Mouse (Mus musculus): ENCODE results near the gene Abca9.

Abca9 gene

DNA sequence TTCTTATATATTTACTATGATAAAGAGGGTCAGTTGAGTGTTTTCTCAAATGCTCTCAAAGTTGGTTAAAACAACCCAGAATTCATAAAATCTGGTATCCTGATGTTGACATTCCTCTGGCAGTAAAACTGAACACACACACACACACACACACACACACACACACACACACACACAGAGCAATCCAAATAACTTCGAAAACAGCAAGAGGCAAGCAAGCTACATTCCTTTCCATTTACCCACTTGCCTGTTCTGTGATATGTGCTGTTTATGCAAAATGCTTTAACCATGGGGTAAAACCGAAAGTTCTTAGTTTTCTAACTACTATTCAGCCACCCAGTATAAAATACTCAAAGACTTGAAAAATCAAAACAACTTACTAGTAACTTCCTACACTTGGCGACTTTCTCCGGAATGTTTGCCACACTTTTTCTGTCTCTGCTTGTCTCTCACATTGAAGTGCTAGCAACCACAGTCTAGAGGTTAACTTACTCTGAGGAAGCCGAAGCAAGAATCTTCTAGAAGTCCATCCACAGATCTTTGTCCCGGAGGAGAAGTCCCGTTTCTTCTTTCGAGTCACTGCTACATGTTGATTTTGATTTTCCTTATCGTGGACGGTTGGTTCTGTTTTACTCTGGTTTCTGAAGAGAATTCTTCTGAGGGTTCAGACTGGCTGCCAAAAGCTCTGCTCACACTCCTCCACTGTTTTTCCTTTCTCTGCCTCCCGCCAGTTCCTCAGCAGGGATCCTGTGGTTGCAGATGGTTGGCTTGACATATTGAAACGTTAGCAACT, at the start of gene Abca9:
Gene Abca9 (minus strand): TSS at position 738 of the 793 bp plus-strand sequence.
- DNase-seq (ENCODE audit: low spot score): peak; percentile 10

DNA sequence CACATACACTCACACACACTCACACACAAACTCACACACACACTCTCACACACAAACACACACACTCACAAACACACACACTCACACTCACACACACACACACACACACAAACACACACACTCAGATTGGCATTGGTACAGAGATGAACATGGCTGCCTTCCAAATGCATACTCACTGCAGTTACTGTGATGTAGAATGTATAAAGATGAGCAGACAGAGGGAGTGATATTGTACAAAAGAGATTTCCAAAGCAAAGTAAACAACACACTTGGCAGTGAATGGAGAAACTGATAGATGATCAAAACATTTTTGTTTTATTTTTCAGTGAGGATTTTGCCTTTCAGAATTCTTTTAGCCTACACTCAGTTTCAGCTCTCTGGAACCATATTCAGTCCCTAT, 49.1 kb upstream of the Abca9 start:
- DNase-seq (ENCODE audit: low spot score): no peak

DNA sequence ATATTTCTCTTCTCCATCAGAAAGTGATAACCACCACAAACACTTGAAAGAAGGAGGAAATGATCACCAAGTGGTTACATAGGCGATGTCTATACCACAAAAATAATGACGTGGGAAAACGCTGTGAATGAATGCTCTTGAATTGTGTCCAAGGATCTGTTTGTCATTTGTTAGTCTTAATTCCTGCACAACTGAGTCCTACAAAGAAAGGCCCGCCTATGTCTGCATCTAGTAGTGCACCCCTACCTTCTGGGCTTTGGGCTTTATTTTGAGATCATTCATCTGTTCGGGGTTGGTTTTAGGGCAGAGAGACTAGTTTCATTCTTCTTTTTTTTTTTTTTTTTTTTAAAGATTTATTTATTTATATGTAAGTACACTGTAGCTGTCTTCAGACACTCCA, 35.9 kb upstream of the Abca9 start:
- no peak for DNase-seq (ENCODE audit: low spot score)

DNA sequence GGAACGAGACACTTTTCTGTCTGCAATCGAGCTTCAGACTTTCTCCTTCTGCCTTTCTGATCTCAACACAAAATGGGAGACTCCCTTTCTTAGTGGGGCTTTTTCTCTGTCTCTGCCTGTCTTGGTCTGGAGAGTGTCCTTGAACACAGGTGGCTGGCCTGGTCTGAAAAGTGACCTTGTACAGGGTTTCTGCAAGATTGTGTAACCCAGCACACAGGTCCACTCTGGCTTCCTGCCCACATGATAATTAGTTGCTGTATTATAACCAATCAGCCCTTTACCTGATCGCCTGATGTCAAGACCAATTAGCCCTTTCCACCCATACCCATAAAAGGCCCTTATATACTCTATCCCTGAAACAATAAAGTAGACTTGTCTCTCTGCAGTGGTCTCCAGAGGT, 30.9 kb upstream of the Abca9 start:
- DNase-seq (ENCODE audit: low spot score): no peak

DNA sequence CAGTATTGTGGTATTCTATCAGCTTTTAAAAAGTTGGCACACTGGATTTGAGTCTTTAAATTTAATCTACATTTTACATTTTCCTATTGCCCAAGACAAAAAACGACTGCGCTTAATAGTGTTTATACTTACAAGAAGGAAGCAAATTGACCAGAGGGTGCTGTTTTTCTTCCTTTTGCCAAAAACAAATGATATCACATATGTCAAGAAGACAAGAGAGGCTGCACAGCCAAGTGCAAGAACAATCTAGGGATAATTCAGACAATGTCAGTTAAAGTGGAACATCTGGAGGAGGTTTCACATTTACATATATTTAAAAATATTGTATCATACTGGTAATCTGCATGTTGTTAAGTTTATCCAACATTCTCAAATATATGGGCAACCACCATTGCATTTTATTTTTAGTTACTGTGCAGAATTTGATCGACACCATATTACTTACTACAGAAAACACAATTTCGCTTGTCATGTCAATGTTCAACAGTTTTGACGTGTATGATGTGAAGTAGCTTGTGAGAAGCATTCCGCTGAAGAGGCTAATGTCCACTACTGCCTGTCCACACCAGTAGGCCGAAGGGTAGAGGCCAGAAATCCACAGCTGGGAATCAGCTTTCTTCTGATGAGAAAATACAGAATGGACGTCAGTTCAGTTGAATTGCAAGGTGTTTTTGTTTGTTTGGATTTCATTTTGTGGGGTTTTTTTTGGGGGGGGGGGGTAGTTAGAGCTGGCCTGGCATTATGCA, 28.7 kb upstream of the Abca9 start:
- no peak for DNase-seq (ENCODE audit: low spot score)

DNA sequence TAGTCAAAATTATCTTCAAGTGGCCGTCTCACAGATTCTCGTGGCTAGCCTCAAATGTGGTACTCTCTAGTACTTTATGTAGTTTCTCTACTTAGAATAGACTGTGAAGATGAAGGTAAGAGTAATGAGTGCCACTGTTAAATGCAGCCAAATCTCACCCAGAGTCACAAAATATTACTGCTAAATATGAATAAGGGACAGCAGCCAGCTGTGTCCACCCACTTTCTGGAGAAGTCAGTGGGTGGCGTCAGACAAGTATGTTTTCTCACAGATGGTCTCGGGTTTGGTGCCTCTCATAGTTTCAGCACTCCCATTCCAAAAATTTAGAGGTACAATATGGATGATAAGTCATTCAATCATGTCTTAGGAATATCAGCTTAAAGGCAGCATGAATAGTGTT, 27.3 kb upstream of the Abca9 start:
- DNase-seq (ENCODE audit: low spot score): no peak

DNA sequence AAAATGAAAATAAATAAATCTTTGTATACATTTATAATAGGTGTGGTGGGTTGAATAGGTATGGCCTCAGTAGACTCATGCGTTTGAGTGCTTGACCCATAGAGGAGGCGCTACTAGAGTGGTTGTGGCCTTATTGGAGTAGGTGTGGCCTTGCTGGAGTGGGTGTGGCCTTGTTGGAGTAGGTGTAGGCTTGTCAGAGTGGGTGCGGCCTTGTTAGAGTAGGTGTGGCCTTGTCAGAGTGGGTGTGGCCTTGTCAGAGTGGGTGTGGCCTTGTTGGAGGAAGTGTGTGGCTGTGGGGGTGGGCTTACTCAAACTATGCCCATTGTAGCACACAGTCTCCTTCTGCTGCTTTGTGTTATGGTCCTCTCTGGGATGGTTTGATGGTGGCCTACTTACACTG, 3.2 kb upstream of the Abca9 start:
- DNase-seq (ENCODE audit: low spot score): no peak

DNA sequence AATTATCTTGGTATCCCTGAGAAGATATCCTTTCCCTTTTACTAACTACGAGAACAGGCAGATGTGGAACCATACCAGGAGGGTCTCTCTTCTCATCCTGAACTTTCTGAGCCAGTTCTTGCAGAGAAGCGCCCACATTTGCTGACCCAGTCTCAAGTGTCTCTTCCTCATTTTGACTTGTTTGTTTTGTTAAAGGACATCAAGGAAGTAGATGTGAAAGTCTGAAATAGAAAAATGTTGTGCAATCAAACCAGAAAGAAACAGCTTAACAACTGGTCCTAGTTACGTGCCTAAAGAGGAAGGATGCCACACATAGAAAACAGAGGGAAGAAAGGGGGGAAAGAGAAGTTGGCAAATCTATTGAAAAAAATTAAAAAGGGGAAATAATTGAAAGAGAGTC, 2.2 kb downstream of the Abca9 start:
- DNase-seq (ENCODE audit: low spot score): no peak

DNA sequence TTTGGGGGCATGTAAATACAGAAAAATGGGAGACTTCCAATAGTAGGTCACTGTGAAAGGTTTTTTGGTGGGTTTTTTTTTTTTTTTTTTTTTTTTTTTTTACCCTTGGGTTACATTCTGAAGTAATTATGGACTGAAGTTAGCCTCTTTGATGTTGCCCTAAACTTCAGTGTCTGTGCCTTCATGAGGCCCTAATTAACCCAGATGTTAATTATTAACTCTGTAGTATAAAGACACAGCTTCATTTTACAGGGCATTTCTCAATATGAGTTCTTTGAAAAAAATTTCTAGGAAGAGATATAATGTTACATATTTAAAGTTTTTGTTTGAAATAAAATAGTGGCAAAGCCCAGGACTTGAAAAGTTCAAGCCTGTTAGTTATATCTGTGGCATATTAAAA, 2.6 kb downstream of the Abca9 start:
- DNase-seq (ENCODE audit: low spot score): no peak

DNA sequence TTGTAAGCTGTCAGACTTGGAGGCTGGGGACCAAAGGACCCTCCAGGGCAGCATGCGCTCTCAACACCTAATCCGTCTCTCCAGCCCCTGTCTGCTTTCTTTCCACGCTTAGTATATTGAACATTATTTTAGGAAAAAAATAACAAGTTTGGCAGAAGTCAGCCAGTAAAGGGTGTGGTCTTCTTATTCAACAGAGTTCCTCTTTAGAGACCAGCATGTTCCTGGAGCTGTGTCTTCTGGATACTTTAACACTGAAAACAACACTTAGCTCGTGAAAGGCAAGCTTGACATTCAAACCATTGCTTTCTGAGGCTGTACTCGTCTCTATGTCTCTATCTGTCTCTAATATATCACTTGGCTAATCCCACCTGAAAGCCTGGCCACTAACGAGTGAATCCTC, 10.9 kb downstream of the Abca9 start:
- no peak for DNase-seq (ENCODE audit: low spot score)

DNA sequence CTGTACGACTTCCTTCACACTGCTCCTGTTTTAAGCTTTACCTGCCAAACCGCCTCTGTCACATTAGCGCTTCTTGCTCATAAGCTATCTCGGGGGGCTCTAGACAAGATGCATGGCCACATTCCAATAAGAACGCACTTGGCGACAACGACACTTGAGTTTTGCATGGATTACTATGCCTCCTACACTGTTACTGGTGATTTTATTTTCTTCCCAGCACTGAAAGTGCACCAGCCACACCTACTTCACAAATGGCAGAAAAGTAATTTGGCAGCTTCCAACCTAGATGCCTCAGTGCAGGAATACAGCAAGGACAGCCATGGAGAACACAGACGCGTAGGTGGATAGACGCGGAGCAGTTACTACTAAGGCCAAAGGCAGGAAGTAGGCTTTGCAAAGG, 12.0 kb downstream of the Abca9 start:
- no peak for DNase-seq (ENCODE audit: low spot score)

DNA sequence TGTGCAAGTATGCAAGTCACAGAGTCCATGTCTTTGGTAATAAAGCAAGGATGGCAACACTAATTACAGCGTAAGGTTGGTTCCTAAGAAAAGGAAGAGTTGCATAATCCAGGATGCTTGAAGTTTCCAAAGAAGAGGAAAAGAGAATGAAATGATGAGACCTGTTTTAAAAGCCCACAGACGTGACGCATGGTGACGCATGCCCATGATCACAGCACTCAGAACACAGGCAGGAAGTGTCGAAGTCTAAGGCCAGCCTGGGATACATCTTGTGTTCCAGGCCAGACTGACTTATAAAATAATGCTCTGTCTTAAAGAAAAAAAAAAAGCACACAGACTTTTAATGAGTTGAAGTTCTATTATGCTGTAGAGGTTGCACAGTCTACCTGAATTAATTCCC, 20.4 kb downstream of the Abca9 start:
- no peak for DNase-seq (ENCODE audit: low spot score)

DNA sequence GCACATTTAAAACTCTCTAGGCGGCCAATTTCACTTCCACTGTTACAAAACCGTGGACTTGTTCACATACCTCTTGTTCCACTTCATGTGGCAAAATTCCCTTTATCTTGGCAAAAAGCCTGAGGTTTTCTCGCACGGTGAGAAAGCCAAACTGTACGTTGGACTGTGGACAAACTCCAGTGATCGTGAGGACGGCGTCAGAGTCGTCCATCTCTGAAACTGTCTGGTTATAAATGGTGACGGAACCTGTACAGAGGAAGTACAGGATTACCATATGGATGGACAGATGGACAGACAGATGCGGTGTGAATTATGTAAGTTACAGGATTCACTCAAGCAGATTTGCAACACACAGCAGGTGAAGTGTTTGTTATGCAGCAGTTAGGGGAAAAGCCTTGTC, 22.6 kb downstream of the Abca9 start:
- no peak for DNase-seq (ENCODE audit: low spot score)

DNA sequence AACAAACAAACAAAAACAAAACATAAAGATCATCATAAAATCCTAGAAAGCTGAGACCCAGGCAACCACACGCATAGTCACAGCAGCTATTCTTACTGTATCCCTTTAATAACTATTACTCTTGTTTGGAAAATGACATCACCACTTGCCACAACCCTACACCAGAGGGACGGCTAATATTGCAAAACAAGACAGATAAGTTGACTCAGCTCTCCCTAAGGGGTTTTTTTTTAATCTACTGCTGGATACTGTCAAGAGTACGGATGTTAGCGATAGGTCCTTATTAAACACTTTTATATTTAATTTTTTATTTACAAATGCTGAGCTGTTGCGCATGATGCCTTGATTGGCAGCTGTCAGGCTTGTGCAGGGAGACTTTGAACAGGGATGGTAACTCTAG, 37.2 kb downstream of the Abca9 start:
- no peak for DNase-seq (ENCODE audit: low spot score)

DNA sequence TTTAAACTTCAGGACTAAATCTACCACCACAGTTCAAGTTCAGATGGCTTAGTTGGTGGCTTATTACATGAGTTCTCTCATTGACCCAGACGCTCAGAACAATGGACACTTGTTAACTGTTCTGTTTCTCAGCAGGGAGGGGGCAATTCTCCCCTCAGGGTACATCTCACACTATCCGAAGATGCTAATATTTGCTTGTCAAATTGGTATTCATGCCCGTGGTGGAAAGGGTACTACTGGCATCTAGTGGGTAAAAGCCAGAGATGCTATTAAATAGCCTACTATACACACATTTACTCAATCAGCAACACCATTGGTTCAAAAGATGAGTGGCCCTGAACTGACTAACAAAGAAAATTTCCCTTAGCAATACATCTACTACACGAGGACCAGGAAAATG, 56.9 kb downstream of the Abca9 start:
- no peak for DNase-seq (ENCODE audit: low spot score)

DNA sequence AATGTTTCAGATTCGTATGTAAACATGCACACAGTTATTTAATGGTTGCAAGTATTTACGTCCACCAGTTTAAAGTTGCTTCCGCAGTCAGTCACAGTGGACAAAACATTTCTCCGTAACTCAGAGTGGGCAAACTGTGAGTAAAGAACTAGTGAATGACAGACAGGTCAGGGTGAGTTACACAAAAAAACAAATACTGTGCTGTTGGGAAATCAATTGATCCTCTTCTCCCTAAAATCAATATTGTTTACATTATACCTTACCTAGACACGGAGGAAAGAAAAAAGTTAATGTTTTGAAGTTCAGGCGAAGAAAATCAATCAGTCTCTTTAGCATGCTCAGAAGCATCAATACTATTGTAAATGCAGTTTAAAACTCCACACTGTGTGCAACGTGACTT, 66.6 kb downstream of the Abca9 start:
- no peak for DNase-seq (ENCODE audit: low spot score)

DNA sequence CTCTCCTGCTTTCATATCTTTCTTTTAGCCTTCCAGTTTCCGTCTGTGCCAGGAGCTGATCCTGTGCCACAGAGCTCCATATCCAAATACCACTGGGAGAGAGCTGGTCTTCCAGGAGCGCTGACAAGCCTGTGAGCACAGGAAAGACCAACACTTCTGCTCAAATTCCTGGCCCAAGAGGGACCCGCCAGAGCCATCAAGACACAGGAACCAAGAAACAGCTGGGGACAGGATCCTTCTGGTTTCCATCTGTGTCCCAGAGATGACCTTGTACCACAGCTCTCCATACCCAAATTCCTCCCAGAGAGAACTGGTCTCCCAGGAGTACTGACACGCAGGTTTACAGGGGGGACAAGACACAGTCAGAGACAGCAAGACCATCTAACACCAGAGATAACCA, 69.1 kb downstream of the Abca9 start:
- DNase-seq (ENCODE audit: low spot score): no peak

DNA sequence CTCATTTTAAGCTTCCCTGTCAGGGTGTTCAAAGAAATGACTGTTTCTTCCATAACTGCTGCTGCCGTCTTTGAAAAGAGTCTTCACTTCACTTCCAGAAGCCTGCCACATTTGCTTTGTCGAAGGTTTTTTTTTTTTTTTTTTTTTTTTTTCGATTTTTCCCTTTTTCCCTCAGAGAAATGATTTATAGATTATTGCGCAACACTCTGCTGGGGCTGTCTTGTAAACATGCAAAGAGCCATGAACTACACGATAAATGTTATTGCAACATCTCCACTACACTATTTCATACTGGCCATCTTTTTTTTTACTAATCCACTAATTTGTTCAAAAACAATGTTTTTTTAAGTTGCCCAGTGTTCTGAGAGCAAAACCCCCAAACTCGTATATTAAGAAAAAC, 70.5 kb downstream of the Abca9 start:
- no peak for DNase-seq (ENCODE audit: low spot score)

DNA sequence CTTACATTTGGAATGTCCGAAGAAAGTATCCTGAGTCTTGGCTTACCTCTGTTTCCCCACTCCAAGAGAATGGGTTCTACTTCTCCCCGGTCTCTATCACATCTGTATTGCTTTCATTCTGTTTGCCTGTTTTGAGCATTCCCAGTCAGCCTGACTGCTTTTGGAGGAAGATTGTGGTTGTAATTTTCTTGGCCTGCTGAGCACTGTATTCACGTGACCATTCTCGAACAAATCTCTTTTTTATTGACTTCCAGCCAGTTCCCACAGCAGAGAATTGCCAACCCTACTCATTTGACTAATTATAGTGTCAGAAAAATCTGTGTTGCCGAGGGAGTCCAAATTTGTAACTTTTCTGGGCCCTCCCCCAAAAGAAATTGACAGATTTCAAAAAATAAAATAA, 72.1 kb downstream of the Abca9 start, which contains the start of gene Abca8a:
Gene Abca8a (minus strand): TSS at position 121 of the 400 bp plus-strand sequence.
- no peak for DNase-seq (ENCODE audit: low spot score)

DNA sequence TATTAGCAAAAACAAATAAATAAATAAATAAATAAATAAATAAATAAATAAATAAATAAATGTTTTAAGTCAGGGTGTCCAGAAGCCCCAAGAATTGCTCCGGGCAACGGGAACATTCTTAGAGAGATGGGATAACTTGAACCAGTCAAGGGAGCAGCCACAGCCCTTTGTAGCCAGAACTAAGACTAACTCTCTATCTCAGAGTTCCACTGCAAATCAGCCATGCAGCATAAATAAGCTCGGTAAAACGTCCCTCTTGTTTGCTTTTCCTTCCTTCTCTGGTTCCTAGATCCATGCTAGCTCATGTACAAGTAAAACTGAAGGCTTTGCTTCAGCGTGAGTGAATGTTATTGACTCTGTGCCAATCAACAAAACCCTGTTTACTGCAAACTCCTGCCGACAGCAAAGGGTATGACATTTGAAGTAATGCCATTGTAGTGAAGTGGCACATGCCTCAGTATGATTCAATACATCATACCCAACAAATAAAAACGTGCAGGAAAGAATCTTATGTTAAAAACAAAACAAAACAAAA, 73.1 kb downstream of the Abca9 start:
- no peak for DNase-seq (ENCODE audit: low spot score)

DNA sequence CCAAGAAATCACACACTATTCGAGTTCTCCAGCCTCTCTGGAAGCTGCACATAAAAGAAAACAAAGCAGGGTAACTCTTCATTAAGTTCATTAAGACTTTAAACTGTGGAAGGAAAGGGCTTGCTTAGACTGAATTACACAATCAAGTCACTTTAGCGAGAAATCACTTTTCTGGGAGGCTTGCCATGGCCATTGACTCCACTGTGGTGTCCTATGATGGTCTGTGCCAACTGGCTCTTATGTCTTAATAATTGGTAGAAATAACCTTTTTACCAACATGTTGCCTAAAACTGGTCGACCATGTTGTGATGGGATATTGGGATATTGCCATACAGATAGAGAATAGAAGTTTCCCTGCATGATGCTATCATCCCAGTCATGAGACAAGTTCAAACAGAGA, 73.8 kb downstream of the Abca9 start:
- DNase-seq (ENCODE audit: low spot score): no peak

DNA sequence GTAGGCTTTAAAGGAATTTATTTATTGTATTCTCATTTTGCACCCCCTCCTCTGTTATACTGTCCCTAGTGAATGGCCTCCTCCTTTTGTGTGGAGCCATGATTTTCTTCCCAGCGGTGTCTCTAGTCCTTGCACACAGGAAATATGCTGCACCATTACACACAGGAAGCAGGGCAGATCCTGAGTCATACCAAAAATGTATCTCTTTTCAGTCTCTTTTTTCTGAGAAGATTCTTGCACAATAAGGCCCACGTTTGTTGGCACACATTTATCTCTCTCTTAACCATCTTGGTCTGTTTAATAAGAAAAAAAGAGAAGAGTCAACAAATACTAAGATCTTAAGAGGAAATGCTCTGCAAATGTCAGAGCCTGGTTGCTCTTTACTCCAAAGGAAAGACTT, 76.7 kb downstream of the Abca9 start:
- no peak for DNase-seq (ENCODE audit: low spot score)

DNA sequence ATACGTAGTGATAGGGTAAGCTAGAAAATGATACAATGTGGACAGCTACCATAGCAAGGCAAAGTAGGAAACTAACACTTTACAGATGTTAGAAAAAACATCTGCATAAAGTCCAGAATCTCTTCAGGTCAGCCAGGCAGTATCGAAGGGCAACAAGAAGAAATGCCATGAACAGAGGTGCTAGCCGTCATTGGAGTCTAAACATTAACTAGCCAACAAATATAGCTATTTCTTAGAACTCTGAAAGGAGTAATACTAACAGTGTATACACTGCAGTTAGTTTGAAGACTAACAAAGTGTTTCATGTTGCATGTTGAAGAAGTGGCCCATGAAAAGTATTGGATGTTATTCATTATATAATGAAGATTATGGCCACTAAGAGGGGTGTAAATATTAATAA, 95.8 kb downstream of the Abca9 start:
- no peak for DNase-seq (ENCODE audit: low spot score)
